Mouse (Mus musculus): ENCODE measurements around the gene Nrxn1.

DNA sequence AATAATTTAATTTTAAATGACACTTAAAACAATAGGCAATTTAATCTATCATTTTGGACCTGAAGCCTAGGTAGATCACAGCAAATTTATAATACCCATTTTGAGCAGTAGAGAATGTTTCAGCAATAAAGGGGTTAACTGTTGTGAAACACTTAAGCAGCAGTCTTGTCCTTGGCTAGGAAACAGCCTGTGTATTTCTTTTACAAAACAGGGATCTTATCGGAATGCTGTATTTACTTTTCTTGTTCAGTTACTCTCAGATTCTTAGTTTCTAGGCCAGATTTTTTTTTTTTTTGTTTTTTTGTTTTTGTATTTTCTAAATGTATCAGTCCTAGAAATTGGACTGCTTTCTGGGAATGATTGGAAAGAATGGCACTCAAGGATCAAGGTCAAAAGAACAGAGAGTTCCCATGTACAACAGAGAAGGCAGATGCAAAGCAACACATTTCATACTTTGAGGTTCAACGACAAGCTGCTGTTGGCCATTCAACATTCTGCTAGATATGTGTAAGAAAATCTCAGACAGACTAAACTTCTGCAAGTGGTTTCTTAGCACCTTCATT, 67.7 kb downstream of the Nrxn1 start:
- TF ChIP-seq POLR2A (IDR thresholded peaks at IDR 0.05; ENCODE audit: low read depth, low read length), result no peak
- no peak for TF ChIP-seq CTCF (conservative IDR thresholded peaks at IDR 0.05 in 1 of 2, IDR thresholded peaks at IDR 0.05 in 1 of 2; ENCODE audit: low read depth in 2 of 2, low read length in 2 of 2)
- TF ChIP-seq MYC (IDR thresholded peaks at IDR 0.05; ENCODE audit: low read depth, low read length), result no peak
- TF ChIP-seq RCOR1 (conservative IDR thresholded peaks at IDR 0.05; ENCODE audit: low read depth, low read length), result no peak
- TF ChIP-seq JUN (IDR thresholded peaks at IDR 0.05; ENCODE audit: insufficient read depth, low read depth, low read length), result no peak
- no peak for TF ChIP-seq MEF2A (IDR thresholded peaks at IDR 0.05; ENCODE audit: borderline replicate concordance, low read depth, low read length)
- no peak for TF ChIP-seq EP300 (IDR thresholded peaks at IDR 0.05; ENCODE audit: low read length)
- TF ChIP-seq MAX (IDR thresholded peaks at IDR 0.05; ENCODE audit: low read length), result no peak
- TF ChIP-seq MAFK (IDR thresholded peaks at IDR 0.05; ENCODE audit: insufficient replicate concordance, low read length), result no peak
- no peak for TF ChIP-seq USF1 (IDR thresholded peaks at IDR 0.05; ENCODE audit: low read depth, low read length)
